Mouse (Mus musculus) hindbrain, embryonic 11.5 days (tissue): ENCODE data around the gene Rtca. TPM values are rescaled to one million over a fixed set of nuclear protein-coding genes. Genes with fewer than 3 reads are reported as not detected.

Experiments
- ATAC-seq: fragments of 200-750 bp; cut with Nextera tagmentation; 2 replicates; pipeline ENCODE4 v1.8.0; 2017; ENCODE audit warnings: mild to moderate bottlenecking, moderate TSS enrichment, moderate library complexity; ENCODE audit not compliant: low FRiP score
- DNase-seq: peaks from one replicate; pipeline ENCODE4 v3.0.0-alpha.2; 2015; ENCODE audit warnings: low spot score
- H3K27ac ChIP-seq: fragments of 300-500 bp; sonication (generic); 2 replicates; pipeline ENCODE4 v1.5.1; 2014; ENCODE audit warnings: mild to moderate bottlenecking, low read depth, low read length
- H3K27me3 ChIP-seq: fragments of 300-500 bp; sonication (generic); 2 replicates; pipeline ENCODE4 v1.6.1; 2014; ENCODE audit warnings: mild to moderate bottlenecking, low read length, moderate library complexity, mixed read lengths; ENCODE audit not compliant: control insufficient read depth, insufficient read depth
- H3K36me3 ChIP-seq: fragments of 300-500 bp; sonication (generic); 2 replicates; pipeline ENCODE4 v1.6.1; 2014; ENCODE audit warnings: mild to moderate bottlenecking, low read length, moderate library complexity, mixed read lengths; ENCODE audit not compliant: control insufficient read depth, insufficient read depth
- H3K4me1 ChIP-seq: fragments of 300-500 bp; sonication (generic); replicated peaks from 2 replicates; pipeline ENCODE4 v1.6.1; 2014; ENCODE audit warnings: low read length, mixed read lengths; ENCODE audit not compliant: control insufficient read depth, insufficient read depth
- H3K4me2 ChIP-seq: fragments of 300-500 bp; sonication (generic); replicated peaks from 2 replicates; pipeline ENCODE4 v1.6.1; 2014; ENCODE audit warnings: mild to moderate bottlenecking, low read depth, low read length
- H3K4me3 ChIP-seq: fragments of 300-500 bp; sonication (generic); 2 replicates; pipeline ENCODE4 v1.5.1; 2014; ENCODE audit warnings: low read depth, low read length
- H3K9ac ChIP-seq: fragments of 300-500 bp; sonication (generic); 2 replicates; pipeline ENCODE4 v1.6.1; 2014; ENCODE audit warnings: low read depth, low read length
- H3K9me3 ChIP-seq: fragments of 300-500 bp; sonication (generic); 2 replicates; pipeline ENCODE4 v1.6.1; 2016; ENCODE audit warnings: low read length; ENCODE audit not compliant: control insufficient read depth
- WGBS: fragments of 180-500 bp; shearing (Covaris S2); extraction: QIAGEN DNeasy Blood & Tissue Kit; methylation state at CpG from one replicate; pipeline ENCODE4 v1.1.7; 2014; 5-methylcytosine and 5-hydroxymethylcytosine counted together
- polyA plus RNA-seq: library from polyadenylated mRNA; unstranded; fragments of >200 nt; fragmentation: Nextera tagmentation; extraction: Ambion mirVana; gene quantifications from 2 replicates; pipeline ENCODE4 v1.2.1, GENCODE M21; 2014

Rtca gene
- polyA plus RNA-seq, 1 experiment from 2014 or later: 123 TPM

DNA sequence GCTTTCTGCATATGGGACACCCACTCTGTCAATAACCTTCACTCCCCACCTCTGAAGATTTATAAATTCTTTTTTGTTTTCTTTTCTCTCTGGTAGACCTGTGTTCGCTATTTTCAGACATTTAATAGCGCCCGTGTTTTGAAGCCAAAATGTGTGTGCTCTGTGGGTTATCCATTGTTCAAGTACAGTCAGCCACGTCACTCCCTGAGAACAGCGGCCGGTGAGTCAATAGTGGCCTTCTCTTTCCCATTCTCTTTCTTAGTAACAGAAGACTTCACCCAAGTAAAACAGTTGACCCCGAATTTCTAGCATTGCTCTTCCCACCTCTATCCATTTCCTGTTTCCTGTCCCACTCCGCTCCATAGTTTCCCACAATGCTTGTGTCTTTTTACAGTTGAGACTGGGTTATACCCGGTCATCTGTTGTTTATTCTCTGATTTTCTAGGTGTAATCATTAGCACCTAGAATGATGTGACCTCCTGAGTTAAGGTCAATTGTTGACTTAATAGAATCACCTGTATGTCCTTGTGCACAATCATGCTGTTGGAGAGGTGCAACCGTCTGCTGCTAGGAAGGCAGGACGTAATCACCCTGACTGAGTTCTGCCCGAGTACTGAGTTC, 12.2 kb upstream of the Rtca start:
- no peaks in the 10 kb centered on the region for H3K36me3 ChIP-seq
- no peak overlapping the region for H3K9ac ChIP-seq
- H3K4me1 ChIP-seq: no peaks in the 10 kb centered on the region
- H3K27ac ChIP-seq: no peak overlapping the region
- WGBS: 87% methylated on average over 12 of the region's 12 CpGs
- DNase-seq (no peak), ATAC-seq (no peak)
- H3K4me2 ChIP-seq: no peak overlapping the region
- H3K9me3 ChIP-seq: no peaks in the 10 kb centered on the region
- H3K4me3 ChIP-seq: no peak overlapping the region
- no peaks in the 10 kb centered on the region for H3K27me3 ChIP-seq

DNA sequence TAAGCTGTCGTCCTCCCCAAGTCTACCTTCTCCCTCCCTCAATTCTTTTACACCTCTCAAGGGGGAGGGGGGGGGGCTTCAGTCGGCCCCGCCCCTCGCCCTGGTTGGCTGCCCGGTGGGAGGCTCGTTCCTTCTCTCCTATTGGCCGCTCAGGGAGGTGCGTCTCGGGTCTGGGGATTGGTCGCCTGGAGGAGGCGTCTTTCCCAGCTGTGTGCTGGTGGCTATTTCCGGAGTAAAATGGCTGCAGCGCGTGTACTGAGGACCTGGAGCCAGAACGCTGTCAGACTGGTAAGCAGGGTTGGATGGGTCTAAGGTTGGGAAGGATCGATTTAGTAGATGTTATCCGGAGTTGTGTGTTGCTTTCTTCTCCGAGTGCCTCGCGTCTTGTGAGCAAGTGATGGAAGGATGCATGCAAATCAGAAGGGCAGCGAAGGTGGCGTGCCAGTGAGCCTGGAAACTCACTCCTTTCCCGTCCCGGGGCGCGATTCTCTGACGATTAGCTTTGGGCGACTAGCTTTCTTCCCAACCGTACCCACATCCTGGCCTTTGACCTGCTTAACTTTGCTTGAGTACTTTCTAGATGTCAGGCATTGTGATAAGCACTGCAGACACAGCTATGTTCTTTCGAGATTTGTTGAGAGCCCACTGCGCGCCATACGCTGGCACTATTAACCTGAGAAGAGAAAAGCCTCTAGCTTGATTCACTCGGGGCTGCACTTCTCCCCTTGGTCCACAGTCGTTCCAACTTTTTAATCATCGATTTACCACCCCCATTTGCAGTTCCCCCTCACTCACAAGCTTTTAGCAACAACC, 5.1 kb upstream of the Rtca start, which contains the start of gene Dbt:
Gene Dbt (plus strand): TSS at position 167 of the 813 bp plus-strand sequence.
- H3K9me3 ChIP-seq: no peaks in the 10 kb centered on the region
- H3K27me3 ChIP-seq: no peaks in the 10 kb centered on the region
- H3K4me2 ChIP-seq: peak within 1 kb of the TSS; percentile 40
- no peaks in the 10 kb centered on the region for H3K4me1 ChIP-seq
- H3K27ac ChIP-seq: no peak within 1 kb of the TSS
- H3K4me3 ChIP-seq: peak within 1 kb of the TSS; percentile 50
- DNase-seq (peak; percentile 90), ATAC-seq (peak; percentile 95)
- WGBS: 2% methylated on average over 36 of the region's 36 CpGs
- H3K36me3 ChIP-seq: no peaks in the 10 kb centered on the region
- H3K9ac ChIP-seq: peak within 1 kb of the TSS; percentile 28

DNA sequence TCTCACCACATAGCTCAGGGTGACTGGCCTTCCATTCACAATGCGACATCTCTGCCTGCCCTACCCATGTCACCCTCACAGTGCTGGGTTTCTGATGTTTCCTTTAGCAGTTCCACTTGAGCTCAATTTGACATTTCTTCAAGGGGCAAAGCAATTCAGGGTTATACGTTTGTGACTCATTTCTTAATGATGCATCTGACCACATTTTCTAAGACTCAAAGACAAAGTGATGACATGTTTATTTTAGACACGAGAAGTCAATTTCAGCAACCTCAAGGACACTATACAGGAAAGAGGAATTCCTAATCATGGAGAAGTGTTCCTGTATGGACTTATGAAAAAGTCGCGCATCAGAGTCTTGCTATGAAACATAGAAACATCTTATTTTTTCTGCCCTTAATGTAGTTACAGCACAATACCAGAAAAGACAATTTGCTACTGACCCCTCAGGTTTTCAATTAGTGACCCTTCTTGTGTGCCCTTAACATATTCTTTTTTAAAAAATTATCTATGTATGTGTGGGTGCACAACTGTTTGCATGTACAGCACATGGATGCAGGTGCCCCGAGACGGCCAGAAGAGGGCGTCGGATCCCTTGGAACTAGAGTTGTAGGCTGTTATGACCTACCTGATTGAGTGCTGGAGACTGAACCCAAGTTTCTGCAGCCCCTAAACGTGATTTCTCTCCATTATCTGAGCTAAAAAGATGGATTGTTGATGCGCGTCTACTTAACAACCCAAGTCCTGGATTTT, 4.3 kb upstream of the Rtca start:
- ATAC-seq (peak; percentile 49), DNase-seq (no peak)
- Histone ChIP-seq H3K27ac (no peak overlapping the region), H3K4me3 (peak overlapping the region; percentile 50), H3K36me3 (no peaks in the 10 kb centered on the region), H3K9ac (no peak overlapping the region), H3K4me2 (peak overlapping the region; percentile 40), H3K27me3 (no peaks in the 10 kb centered on the region), H3K4me1 (no peaks in the 10 kb centered on the region), H3K9me3 (no peaks in the 10 kb centered on the region)
- WGBS: 46% methylated on average over 12 of the region's 12 CpGs

DNA sequence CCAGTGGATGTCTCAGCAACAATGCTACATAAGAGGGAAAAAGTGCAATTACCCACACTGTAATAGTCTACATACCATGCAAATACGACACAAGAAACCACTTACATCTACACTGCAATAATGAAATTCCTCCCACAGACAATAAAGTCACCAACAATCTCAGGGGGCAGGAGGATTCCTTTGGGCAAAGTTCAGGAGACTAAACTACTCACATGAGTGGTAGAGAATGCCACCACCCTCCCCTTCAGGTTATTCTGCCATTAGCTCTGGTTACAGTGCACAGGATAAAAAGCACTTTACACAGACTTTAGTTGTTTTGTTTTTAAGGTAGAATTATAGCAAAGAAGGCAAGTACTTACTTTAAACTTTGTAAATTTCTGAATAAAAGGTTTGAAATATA, 12.3 kb downstream of the Rtca start:
- WGBS: 84% methylated on average over 1 of the region's 1 CpGs

DNA sequence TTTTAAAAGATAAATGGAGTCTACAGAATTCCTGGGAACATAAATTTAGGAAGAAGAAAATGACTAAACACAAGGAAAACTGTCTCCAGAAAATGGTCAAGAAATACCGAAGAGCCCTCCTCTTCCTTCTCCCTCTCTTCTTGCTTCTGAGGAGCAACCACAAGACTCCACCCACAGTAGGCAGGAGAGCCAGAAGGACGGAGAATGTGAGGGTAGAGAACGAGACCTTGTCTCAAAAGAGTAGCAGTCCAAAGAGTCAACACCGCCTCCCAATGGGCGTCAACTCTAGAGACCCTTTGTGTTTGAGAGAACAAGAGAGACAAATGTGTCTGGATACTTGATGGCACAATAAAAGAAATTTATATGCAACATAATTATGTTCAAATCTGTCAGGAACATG, 14.3 kb downstream of the Rtca start:
- H3K4me3 ChIP-seq: no peak overlapping the region
- H3K27me3 ChIP-seq: no peaks in the 10 kb centered on the region
- DNase-seq (no peak), ATAC-seq (no peak)
- H3K4me2 ChIP-seq: no peak overlapping the region
- H3K9me3 ChIP-seq: no peaks in the 10 kb centered on the region
- H3K9ac ChIP-seq: no peak overlapping the region
- no peaks in the 10 kb centered on the region for H3K4me1 ChIP-seq
- H3K36me3 ChIP-seq: peaks cover 13% of the 10 kb centered on the region
- H3K27ac ChIP-seq: no peak overlapping the region
- WGBS: 66% methylated on average over 5 of the region's 5 CpGs

More for the DNA sequence above, 12.3 kb downstream of the Rtca start:
- Histone ChIP-seq H3K4me2 (no peak overlapping the region), H3K9ac (no peak overlapping the region), H3K4me3 (no peak overlapping the region), H3K27me3 (no peaks in the 10 kb centered on the region), H3K4me1 (no peaks in the 10 kb centered on the region), H3K36me3 (peaks cover 14% of the 10 kb centered on the region), H3K27ac (no peak overlapping the region), H3K9me3 (no peaks in the 10 kb centered on the region)
- ATAC-seq (no peak), DNase-seq (no peak)

DNA sequence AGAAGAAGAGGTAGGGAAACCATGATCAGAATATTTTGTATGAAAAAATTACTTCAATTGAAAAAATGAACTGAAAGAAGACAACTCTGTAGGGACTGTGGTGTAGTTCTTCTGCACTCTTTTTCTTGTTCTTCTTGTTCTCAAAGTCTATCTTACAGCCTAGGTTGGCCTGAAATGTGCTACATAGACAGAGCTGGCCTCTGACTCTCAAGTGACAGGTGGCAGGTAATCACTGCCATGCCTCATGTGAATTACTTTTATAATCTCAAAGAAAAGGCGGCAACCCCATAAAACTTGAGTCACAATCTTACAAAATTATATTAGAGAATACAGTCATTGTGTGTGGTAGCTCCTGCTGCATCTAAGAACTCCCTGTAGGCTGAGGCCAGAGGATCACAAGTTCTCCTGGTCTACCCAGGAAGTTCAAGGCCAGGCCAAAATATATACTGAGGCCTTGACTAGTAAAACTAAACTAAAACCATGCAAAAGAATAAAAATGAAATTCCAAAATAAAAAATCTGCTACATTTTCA, 16.0 kb downstream of the Rtca start:
- H3K36me3 ChIP-seq: peaks cover 10% of the 10 kb centered on the region
- DNase-seq: no peak
- H3K4me1 ChIP-seq: no peaks in the 10 kb centered on the region
- no peak for ATAC-seq
- H3K9ac ChIP-seq: no peak overlapping the region
- no peak overlapping the region for H3K4me3 ChIP-seq
- no peaks in the 10 kb centered on the region for H3K9me3 ChIP-seq
- WGBS: 100% methylated on average over 1 of the region's 1 CpGs
- H3K27ac ChIP-seq: no peak overlapping the region
- H3K4me2 ChIP-seq: no peak overlapping the region
- H3K27me3 ChIP-seq: no peaks in the 10 kb centered on the region

DNA sequence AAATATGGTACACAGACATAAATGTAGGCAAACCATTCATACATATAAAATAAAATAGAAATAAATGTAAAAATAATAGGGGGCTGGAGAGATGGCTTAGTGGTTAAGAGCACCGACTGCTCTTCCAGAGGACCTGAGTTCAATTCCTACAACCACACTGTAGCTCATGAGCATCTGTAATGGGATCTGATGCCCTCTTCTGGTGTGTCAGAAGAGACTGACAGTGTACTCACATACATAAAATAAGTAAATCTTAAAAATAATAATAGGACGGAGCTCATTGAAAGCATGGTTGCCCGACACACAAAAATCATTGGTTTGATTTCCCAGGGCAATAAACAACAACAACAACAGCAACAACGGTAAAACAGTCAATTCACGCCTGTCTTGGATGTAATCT, 17.1 kb downstream of the Rtca start:
- DNase-seq: no peak
- no peak overlapping the region for H3K27ac ChIP-seq
- no peak overlapping the region for H3K4me3 ChIP-seq
- no peaks in the 10 kb centered on the region for H3K27me3 ChIP-seq
- WGBS: 95% methylated on average over 5 of the region's 5 CpGs
- no peak overlapping the region for H3K4me2 ChIP-seq
- no peak overlapping the region for H3K9ac ChIP-seq
- peaks cover 10% of the 10 kb centered on the region for H3K36me3 ChIP-seq
- H3K4me1 ChIP-seq: no peaks in the 10 kb centered on the region
- no peaks in the 10 kb centered on the region for H3K9me3 ChIP-seq
- ATAC-seq: no peak

DNA sequence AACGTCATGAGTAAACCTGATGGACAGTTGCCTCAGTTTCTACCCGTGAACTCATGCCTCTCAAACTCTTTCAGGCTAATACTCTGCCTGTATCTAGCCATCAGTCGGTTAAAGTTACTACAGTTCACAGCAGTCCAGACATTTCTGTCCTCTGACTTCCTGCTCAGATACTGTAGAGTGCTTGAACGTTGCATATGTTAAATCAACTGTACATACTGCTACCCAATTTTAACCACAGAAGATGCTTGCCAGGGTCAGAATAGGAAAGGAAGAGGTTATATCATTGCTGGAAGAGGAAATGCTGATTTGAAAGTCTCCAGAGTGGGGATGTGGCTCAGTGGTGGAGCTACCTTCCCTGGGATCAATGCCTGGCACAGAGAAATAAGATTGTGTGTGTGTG, 24.7 kb downstream of the Rtca start:
- H3K4me2 ChIP-seq: no peak overlapping the region
- H3K4me1 ChIP-seq: no peaks in the 10 kb centered on the region
- no peaks in the 10 kb centered on the region for H3K36me3 ChIP-seq
- no peak overlapping the region for H3K27ac ChIP-seq
- DNase-seq (no peak), ATAC-seq (no peak)
- no peaks in the 10 kb centered on the region for H3K27me3 ChIP-seq
- no peak overlapping the region for H3K9ac ChIP-seq
- H3K9me3 ChIP-seq: no peaks in the 10 kb centered on the region
- whole genome bisulfite sequencing: 87% methylated on average over 4 of the region's 4 CpGs
- H3K4me3 ChIP-seq: no peak overlapping the region
